22 mouse cellular contexts compared by ENCODE assay signal in genomic region chr13:25958592-25958991, GRCm38 (mm10).
DNase-seq lines count a peak whose midpoint lies in the region; ATAC-seq lines count a peak whose summit lies in the region.
"Had no signal": no experiment of that assay in that cellular context is flagged by ENCODE, and none has a peak within 500 bp of the region (broad histone marks: within the 10 kb centered on the region; RNA-seq: fewer than 3 reads in every experiment).

No protein-coding gene starts in this region.

- no peak for DNase-seq in forebrain, embryonic 14.5 days (ENCODE audit: low spot score)
- no peak for DNase-seq in forebrain, embryonic 11.5 days (ENCODE audit: low spot score)
- peak; percentile 5 for DNase-seq in left cerebral cortex, adult 11 months (ENCODE audit: low spot score)
- DNase-seq in left cerebral cortex, postnatal 10 days (ENCODE audit: extremely low spot score in 1 of 2, low spot score in 2 of 2) = no peak
- DNase-seq in NIH3T3 (ENCODE audit: low read depth) = peak; percentile 31
- DNase-seq in lung, postnatal 10 days = peak; percentile 29
- DNase-seq in spleen, adult 18-20 months = no peak
- DNase-seq in ovary, adult 18-20 months (ENCODE audit: low spot score) = no peak
- DNase-seq: adrenal gland, postnatal 25 days; cerebellum, adult 8-10 months; gastrocnemius, postnatal 10 days; heart, adult 2 months; heart, postnatal 14 days; kidney, adult 9 months; kidney, postnatal 4 days; liver; liver, postnatal 0 days; right cerebral cortex, postnatal 14 days; thymus, postnatal 36 days had no signal

- no peaks in the 10 kb centered on the region for H3K36me3 ChIP-seq in forebrain, embryonic 14.5 days (ENCODE audit: control insufficient read depth, insufficient read depth, low read length)
- no peaks in the 10 kb centered on the region for H3K36me3 ChIP-seq in forebrain, embryonic 11.5 days (ENCODE audit: control insufficient read depth, insufficient read depth, low read length)
- H3K36me3 ChIP-seq: embryonic facial prominence, embryonic 12.5 days; hindbrain, embryonic 13.5 days had no signal

- no peaks in the 10 kb centered on the region for H3K9me3 ChIP-seq in forebrain, embryonic 14.5 days (replicated peaks; ENCODE audit: control insufficient read depth, low read length)
- H3K9me3 ChIP-seq in forebrain, embryonic 11.5 days (ENCODE audit: control insufficient read depth, low read length) = no peaks in the 10 kb centered on the region
- H3K9me3 ChIP-seq: embryonic facial prominence, embryonic 12.5 days; hindbrain, embryonic 13.5 days had no signal

- no peak overlapping the region for H3K4me2 ChIP-seq in forebrain, embryonic 14.5 days (ENCODE audit: low read length)
- H3K4me2 ChIP-seq in forebrain, embryonic 11.5 days (ENCODE audit: low read depth, low read length, severe bottlenecking) = no peak overlapping the region
- H3K4me2 ChIP-seq: embryonic facial prominence, embryonic 12.5 days; hindbrain, embryonic 13.5 days had no signal

- peak overlapping the region; percentile 36; the same call in 1 of the 2 replicates for H3K27ac ChIP-seq in forebrain, embryonic 14.5 days (ENCODE audit: low read depth, low read length)
- H3K27ac ChIP-seq in forebrain, embryonic 11.5 days (ENCODE audit: low read depth, low read length) = no peak overlapping the region
- H3K27ac ChIP-seq: embryonic facial prominence, embryonic 12.5 days; heart, adult 2 months; hindbrain, embryonic 13.5 days had no signal

- H3K4me1 ChIP-seq in forebrain, embryonic 14.5 days (ENCODE audit: control insufficient read depth, insufficient read depth, low read length) = peaks cover 7% of the 10 kb centered on the region
- H3K4me1 ChIP-seq in forebrain, embryonic 11.5 days (replicated peaks; ENCODE audit: control insufficient read depth, insufficient read depth, low read length) = 0 out of 2 replicates have a peak, but pooled peaks cover 1% of the 10 kb centered on the region
- H3K4me1 ChIP-seq: embryonic facial prominence, embryonic 12.5 days; hindbrain, embryonic 13.5 days had no signal

- H3K4me3 ChIP-seq in forebrain, embryonic 14.5 days (ENCODE audit: low read depth, low read length) = no peak overlapping the region
- H3K4me3 ChIP-seq in forebrain, embryonic 11.5 days (ENCODE audit: low read depth, low read length) = no peak overlapping the region
- H3K4me3 ChIP-seq: embryonic facial prominence, embryonic 12.5 days; heart, adult 2 months; hindbrain, embryonic 13.5 days had no signal

- no peak for ATAC-seq in forebrain, embryonic 14.5 days
- ATAC-seq in forebrain, embryonic 11.5 days (replicated peaks; ENCODE audit: low FRiP score) = no peak
- ATAC-seq: CD4-positive, CD25-positive, alpha-beta regulatory T cell, adult 4 months; liver, postnatal 0 days had no signal

- no peak overlapping the region for H3K9ac ChIP-seq in forebrain, embryonic 14.5 days (ENCODE audit: low read length)
- no peak overlapping the region for H3K9ac ChIP-seq in forebrain, embryonic 11.5 days (ENCODE audit: low read length)
- H3K9ac ChIP-seq: embryonic facial prominence, embryonic 12.5 days; hindbrain, embryonic 13.5 days; liver, postnatal 0 days had no signal

- no peaks in the 10 kb centered on the region for H3K27me3 ChIP-seq in forebrain, embryonic 14.5 days (replicated peaks; ENCODE audit: control insufficient read depth, insufficient read depth, low read length)
- H3K27me3 ChIP-seq in forebrain, embryonic 11.5 days (ENCODE audit: control insufficient read depth, insufficient read depth, low read length) = no peaks in the 10 kb centered on the region
- H3K27me3 ChIP-seq: embryonic facial prominence, embryonic 12.5 days; hindbrain, embryonic 13.5 days had no signal

- intact Hi-C loops in left cerebral cortex, postnatal 10 days (cut with DNase I) = no loop called here

Comparison
In these comparisons a context has a peak if more than half of its experiments do, and no peak if none do; other contexts are left out.
1. DNase-seq: peak in left cerebral cortex, adult 11 months (single experiment), NIH3T3 (single experiment) and lung, postnatal 10 days (single experiment); none in forebrain, embryonic 14.5 days (single experiment), forebrain, embryonic 11.5 days (single experiment), left cerebral cortex, postnatal 10 days (0 of 2), spleen, adult 18-20 months (0 of 2) and ovary, adult 18-20 months (single experiment).